Mouse (Mus musculus): ENCODE measurements around the gene Psmb3. TPM values are rescaled to one million over a fixed set of nuclear protein-coding genes. Genes with fewer than 3 reads are reported as not detected.
"Not testable (repeated sequence)": the region's sequence is repeated elsewhere in the genome, so short reads cannot be mapped to it uniquely, and the experiment has no call there.

Psmb3 gene
- total RNA-seq, 2 experiments from 2014 or later: 203 to 227 TPM

DNA sequence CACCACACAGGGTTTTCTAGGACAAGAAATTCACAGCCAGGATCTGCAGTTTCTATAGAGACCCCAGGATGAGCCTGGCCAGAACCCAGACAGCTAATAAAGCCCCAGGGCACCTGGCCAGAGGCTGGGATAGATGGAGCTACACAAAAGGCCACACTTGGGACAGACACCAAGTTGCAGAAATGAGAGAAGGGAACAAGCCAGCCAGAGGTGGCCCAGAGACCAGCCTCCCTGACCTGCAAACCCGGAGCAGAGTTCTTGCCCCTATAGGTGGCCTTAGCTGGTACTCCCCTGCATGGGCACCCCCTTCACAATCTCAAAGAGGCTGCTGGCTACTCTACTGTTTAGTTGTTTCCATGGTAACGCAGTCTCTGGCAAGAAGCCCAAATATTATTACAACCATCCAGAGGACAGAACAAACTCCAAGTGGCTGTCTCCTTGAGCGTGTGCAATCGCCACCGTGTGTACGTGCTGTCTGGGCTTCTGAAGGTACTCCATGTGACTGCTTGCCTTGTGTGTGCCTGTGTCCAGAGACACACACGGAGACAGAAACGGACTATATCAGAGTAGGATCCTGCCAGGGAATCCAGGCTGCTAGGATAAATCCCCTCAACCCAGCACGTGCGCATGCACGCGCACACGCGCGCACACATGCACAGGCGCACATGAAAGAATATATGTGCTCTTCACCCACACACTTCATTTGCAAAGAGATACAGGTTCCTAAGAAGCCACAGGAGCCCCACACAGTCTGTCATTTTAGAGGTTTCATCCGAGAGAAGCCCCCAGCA, 8.1 kb upstream of the Psmb3 start:
- DNase-seq (ENCODE audit: low spot score in 2 of 2): peak in 1 of 2 experiments; percentile 45

DNA sequence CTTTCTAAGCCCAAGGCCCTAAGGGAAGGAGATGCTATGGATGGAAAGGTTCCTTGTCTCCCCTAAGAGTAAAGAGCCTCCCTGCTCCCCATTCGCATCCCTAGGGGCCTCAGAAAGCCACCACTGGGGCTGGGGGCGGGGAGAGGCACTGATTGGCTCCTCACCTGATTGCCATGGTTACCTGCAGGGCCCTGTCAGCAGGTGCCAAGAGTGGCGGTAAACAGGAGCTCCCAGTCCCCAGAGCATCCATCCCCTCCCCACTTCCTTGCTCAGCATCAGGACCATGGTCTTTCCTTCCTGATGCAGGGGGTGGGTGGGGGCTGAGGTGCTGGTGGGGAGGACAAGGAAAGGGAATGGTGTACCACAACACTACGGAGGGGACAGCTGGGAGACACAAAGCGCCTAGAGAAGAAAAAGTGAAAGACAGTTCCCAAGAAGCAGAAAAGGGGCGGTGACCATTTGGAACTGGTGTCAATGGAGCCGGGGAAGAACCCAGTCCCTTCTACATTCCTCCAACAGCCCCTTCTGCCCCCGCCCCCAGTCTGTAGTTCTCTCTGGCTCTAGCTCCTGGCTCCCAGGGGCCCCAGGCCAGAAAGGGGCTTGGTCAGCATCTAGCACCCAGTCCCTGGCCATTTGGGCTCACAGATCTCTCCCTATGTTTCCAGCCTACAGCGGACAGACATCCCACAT, 7.3 kb upstream of the Psmb3 start:
- no peak for DNase-seq (ENCODE audit: low spot score in 2 of 2)

DNA sequence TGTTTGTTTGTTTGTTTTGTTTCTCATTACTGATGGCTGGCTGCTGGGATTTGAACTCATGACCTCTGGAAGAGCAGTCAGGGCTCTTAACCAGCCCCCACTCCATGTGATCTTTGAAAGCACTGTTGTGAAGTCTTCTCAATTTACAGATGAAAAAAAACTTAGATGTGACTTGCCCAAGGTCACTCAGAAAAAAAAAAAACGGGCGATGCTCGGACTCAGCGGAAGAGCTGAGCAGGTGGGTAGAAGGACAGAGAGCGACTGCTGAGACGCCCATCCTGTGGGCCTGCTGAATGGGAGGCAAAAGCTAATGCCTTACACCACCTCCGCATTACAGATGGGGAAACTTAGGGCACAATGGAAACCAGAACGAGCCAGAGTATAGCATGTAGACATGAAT, 6.5 kb upstream of the Psmb3 start:
- no peak for DNase-seq (ENCODE audit: low spot score in 2 of 2)

DNA sequence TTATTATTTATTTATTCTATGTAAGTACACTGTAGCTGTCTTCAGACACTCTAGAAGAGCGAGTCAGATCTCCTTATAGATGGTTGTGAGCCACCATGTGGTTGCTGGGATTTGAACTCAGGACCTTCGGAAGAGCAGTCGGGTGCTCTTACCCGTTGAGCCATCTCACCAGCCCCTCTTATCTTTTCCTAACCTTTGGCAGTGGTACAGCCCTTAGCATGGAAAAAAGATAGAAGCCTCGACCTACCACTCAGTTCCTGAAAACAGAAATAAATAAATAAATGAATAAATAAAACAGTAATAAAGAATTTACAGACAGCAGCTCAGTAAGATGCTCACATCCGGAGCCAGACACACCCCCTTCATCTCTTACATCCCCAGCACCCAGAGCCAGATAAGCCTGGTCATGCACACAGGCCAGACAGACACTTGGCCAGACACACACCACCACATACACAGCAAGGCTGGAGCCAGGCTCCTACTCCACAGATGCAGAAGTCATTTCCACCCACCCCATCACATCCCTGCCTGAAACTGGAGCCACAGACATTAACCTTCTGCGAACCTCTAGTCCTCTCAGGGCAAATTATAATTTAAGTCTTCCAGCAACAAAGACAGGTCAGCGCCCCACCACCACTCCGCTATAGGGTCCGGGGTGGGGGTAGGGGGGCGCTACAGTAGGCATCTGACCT, 5.9 kb upstream of the Psmb3 start:
- DNase-seq (ENCODE audit: low spot score in 2 of 2): no peak

DNA sequence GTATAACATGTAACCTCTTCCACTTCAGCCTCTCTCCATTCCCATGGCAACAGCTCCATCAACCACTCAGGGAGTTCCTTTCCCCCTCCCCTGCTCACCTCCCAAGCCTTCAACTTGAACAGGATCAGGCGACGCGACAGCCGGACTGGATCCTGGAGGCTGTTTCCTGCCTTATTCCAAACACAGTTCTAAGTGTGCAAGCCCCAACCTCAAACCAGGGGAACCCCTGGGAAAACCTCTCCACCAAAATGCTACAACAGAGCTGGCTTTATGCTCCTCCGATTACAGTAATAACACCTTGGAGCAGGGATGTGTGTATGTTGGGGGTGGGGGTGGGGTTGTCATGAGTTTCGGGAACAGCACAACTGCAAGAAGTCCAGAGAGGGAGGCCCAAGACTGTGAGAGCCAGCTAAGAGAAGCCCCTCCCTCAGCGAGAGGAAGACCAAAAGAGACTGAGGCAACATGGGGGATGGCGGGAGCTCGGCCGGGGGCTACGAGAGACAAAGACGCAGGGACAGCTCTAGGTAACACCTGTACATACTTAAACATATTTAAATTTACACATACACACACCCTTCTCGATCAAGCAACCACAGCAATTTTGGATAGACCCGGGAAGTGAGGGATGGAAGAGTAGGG, 5.2 kb upstream of the Psmb3 start:
- no peak for DNase-seq (ENCODE audit: low spot score in 2 of 2)

DNA sequence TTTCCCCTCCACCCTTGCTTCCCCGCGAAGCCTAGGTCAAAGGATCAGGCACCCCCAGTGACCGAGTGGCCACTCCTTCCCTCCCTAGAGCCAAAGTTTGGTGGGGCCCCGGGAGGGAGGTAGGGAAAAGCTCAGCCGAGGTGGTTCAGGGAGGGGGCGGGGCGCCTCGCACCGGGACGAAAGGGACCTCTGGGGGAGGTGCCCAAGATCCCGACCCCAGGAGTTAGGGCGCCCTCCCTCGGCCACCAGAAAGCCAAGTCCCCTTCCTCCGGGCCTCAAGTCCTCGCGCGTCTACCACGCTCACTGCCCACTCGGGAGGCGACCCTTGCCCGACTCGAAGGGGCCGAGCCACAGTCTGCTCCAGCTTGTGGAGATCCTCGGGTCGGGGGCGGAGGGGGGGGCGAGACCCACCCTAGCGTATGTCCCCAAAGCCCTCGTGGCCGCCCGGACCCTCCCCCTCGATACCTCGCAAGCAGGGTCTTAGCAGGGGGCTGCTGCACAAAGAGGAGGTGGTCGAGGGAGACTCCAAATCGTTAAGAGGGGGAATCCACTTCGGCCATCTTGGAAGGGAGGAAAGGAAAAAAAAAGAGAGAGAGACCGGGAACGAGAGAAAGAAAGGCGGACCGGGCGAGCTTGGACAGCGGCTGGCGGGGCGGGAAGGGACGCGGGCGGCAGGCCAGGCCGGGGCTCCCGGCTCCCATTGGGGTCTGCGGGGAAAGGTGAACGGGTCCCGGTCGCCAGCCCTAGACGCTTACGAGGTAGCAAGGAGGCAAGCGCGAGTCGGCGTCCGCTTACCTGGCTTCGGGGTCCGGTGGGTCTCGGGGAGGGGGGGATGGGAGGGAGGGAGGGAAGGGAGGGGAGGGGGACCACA, 4.2 kb upstream of the Psmb3 start:
- DNase-seq (ENCODE audit: low spot score in 2 of 2): peak; percentile 79 to 88

DNA sequence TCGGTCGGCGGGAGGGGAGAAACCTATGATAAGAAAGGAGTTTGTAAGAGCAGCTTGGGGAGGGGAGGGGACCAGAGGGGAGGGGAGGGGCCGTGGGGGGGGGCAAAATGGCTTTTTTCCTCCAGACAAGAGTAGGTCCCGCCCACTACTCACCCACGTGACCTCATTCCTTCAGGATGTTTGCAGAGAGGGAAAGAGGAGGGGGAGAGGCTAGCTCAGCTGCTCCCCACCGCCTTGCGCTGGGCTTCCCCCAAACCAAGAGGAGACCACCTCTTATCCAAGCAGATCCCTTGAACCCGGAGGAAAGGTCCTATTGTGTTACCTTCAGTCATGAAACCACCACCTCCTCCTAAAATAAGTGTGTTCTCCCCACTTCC, 3.6 kb upstream of the Psmb3 start:
- DNase-seq (ENCODE audit: low spot score in 2 of 2): peak; percentile 69 to 89

DNA sequence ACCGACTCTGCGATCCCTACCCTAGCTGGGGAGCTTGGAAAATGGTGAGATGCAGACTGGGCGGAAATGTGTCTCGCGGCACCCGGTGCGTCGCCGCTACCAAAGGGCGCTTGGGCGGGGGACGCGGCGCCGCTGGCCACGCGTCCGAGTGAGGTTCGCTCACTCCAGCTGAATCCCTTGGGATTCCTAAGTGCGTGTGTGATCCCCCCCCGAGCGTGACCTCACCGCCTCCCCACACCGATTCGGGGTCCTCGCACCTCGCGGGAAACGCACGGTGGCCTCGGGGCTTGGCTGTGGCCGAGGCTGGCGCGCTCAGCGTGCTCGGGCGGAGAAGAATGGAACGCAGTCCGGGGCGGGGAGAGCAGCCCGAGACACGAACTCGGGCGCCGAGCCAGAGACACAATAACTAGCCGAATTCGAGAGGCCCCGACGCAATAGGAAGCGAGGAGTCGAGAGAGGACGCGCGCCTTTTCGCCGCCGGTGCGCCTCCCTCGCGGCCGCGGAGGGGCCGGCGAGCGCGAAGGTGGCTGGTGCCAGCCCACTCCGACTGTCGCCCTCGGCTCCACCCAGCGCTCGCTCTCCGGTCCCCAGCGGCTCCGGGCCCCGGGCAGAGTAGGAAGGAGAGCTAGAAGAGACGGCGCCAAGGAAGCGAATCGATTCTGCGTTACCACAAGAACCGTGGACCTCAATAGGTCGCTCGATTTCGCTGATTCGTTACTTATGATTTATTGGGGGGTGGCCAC, 3.0 kb upstream of the Psmb3 start, which contains the start of gene Pcgf2:
Pcgf2 (minus strand) TSS at position 495 of the 743 bp plus-strand sequence.
- peak; percentile 82 to 90 for DNase-seq (ENCODE audit: low spot score in 2 of 2)

DNA sequence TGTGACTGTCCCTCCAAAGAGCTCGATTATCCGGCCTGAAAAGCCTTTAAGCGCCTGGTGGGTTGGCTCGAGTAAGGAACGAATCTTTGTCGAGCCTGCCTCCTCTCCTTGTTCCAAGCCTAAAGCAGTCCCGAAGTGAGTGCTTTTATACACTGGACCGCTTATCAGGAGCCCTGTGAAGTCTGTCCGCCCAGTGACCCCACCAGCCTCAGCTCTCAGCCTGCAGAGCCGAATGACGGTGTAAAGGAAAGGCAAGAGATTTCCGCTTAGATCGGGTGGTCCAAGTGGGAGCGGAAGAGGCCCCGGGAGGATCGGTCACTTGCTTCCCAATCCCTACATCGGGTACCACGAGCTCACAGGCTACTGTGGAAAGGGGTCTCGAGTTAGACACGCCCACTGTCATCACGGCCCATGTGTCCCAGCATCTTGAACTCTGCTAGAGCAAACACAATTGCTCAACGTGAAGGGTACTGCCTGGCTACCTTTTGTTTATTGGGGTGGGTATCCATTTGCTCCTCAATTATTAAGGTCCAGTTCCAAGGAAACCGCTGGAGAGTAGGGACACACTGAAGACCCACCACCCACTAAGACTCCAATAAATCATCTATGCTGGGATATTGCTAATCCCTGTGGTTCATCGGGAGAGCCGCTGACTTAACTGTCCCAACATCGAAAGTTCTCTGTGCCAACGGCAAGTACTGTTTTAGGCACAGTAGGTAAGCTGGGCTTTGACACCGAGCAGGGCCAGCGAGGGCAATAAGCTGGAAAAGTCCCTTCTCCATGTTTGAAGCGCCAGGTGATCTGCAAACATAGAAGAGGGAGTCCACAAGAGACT, 2.2 kb upstream of the Psmb3 start:
- peak in 1 of 2 experiments; percentile 38 for DNase-seq (ENCODE audit: low spot score in 2 of 2)

DNA sequence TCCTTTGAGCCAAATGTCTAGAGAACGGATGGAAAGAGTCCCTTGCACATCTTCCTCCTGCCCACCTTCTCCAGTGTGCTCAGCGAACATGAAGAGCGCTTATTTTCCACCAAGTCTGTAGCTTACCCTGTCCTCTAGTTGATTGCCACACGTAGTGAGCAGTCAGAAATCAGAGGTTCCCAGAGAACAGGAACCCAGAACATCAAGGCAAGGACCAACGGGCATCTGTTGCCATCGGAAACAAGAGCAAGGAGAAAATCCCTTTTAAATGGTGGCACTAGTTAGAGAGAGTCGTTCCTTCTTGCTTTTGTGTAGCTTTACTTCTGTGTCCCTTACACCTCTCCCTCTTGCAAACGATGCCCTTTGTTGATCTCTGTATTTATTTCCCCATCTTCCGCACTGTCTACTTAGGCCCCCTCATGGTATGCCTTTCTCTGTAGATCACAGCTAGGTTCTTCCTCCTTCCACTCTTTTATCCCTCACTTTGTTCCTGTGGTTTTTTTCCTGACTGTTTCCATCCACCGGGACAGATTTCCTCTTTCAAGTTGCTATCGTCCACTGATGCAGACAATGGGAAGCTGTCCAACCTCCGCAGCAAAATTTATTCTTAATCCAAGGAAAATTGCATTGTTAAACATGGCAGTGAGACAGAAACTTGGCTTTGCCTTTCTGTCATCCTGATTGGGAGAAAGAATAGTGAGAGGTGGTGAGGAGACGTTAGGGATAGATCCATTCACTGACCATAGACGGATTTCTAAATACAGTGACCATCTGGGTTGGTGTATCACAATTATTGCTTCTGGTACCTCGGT, 1.4 kb upstream of the Psmb3 start:
- no peak for DNase-seq (ENCODE audit: low spot score in 2 of 2)

DNA sequence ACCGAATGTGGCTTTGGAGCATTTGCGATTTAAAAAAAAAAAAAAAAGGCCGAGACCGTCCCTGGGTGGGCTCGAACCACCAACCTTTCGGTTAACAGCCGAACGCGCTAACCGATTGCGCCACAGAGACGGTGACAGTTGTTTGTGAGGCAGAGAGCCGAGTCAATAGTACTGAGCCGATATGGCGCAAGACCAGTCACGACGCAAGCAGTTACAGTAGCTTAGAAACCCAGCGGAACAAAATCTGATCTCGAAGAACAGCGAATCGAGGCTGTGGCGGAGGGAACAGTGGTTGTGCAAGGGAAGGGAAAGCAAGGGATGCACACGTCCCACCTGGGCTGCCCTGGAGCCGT, 830 bp upstream of the Psmb3 start:
- peak; percentile 80 to 88 for DNase-seq (ENCODE audit: low spot score in 2 of 2)

DNA sequence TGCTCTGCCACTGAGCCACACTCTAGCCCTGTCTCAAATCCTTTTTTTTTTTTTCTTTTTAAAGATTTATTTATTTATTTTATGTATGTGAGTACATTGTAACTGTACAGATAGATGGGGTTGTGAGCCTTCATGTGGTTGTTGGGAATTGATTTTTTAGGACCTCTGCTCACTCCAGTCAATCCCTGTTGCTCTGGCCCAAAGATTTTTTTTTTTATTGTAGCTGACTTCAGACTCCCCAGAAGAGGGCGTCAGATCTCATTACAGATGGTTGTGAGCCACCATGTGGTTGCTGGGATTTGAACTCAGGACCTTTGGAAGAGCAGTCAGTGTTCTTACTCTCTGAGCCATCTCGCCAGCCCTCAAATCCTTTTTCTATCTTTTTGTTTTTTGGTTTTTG, 6.9 kb downstream of the Psmb3 start:
- DNase-seq (ENCODE audit: low spot score in 2 of 2): not testable (repeated sequence)

DNA sequence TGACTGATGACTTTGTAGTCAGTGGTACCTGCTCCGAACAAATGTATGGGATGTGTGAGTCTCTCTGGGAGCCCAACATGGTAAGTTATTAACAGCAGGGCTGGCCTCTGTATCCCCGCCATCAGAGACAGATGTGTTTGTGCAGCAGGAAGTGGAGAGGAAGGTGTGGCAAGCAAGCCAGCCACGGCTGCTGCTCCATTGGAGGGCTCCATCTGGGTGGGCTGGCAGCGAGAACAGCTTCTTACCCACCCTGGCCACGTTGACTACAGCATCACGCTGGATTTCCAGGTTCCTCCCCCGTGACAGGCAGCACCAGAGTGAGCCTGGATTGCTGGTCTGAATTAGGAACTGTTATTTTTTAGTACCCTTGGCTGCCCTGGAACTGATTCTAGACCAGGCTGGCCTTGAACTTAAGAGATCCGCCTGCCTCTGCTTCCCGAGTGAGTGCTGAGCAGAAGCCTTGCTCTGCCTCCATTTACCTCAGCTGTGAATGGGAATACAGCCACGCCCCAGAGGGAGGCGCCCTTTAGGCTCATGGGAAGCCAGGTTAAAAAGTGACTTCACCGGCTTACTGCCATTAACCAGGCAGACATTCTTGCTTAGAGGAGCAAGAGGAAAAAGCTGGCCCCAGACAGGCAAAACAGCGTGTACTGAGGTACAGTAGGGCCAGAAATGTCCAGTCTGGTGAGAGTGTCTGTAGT, 8.2 kb downstream of the Psmb3 start:
- DNase-seq (ENCODE audit: low spot score in 2 of 2): no peak

DNA sequence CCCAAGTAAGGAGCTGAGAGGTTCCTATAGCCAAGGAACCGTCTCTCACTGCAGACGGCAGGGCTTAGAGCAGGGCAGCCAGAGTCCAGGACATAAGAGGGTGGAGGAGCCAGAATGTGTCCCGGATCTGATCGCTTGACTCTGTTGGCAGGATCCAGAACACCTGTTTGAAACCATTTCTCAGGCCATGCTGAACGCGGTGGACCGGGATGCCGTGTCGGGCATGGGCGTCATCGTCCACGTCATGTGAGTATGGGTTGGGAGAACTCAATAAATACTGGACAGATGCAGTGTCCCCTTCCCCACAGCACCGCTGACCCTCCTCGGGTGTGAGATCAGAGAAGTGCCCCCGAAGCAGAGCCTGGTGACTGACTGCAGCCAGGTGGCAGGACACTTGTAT, 9.1 kb downstream of the Psmb3 start:
- no peak for DNase-seq (ENCODE audit: low spot score in 2 of 2)

DNA sequence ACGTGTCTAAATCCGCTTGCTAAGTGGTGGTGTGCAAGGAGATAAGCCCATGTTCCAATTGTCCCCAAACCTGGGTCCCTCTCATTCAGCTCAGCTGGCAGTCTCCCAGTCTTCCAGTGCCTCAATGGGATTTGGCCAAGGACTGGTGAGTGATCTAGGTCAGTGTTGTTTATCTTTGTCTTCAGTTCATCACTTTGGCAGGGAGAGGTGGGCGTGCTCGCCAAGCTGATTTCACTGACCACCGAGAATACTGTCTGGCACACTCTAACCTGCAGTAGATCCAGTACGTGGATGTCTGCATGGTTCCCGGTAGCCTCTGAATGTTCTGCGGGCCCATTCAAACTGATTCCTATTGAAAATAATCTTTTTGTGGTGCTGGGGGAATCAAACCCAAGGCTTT, 10.7 kb downstream of the Psmb3 start:
- DNase-seq (ENCODE audit: low spot score in 2 of 2): no peak

DNA sequence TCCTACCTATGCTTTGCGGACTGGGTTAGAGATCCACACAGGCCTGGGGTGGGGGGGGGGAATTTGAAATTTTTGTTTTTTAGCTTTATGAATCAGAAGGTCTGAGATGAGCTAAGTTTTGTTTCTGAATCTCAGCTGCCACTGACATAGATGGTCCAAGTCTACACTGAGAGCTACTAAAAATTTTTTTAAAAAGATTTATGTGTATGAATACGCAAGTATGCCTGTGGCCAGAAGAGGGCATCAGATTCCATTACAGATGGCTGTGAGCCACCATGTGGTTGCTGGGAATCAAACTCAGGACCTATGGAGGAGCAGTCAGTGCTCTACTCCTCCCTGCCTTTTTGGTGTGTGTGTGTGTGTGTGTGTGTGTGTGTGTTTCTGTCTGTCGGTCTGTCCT, 11.2 kb downstream of the Psmb3 start:
- no peak for DNase-seq (ENCODE audit: low spot score in 2 of 2)

Measured in gastrocnemius, postnatal 4 days (tissue).